9 mouse cellular contexts compared by ENCODE assay signal in the genomic region with DNA sequence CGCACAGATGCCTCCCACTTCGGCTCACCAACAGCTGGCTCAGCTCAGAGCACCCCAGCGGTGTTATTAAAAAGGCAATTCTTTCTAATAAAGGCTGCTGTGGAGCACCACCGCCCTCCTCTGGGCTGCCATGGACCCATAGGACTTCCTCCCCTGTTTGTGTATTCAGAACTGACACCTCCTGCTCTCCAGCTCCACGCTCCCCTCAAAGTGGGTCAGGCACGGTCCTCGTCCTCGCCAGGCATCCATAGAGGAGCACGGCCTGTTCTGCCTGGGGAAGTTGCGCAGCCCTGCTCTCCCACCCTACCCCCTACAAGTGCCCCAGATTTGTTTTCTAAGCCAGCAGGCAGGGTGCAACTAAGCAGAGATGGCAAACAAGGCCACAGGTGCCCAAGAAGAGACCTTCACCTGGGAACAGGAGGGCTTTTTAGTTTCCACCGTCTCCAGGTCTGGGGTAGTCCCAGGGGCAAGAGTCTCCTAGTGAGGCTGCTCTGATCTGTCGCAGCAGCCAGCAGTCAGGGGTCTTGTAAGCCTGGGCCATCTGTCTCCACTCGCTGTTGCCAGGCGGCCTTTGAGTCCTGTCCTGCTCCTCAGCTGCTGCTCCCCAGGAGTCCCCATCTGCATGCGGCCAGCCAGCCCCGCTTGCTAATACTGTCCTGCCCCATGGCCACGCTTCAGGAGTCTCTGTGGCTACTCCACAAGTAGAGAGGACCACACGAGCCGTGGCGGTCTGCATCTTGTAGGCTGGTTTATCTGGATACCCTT. TPM values are rescaled to one million over a fixed set of nuclear protein-coding genes. Genes with fewer than 3 reads are reported as not detected.
DNase-seq lines count a peak whose midpoint lies in the region; ATAC-seq and TF ChIP-seq lines count a peak whose summit lies in the region.
"Had no signal": no experiment of that assay in that cellular context is flagged by ENCODE, and none has a peak within 500 bp of the region (broad histone marks: within the 10 kb centered on the region; RNA-seq: fewer than 3 reads in every experiment).

No protein-coding gene starts in this region.

- H3K27ac ChIP-seq in forebrain, embryonic 12.5 days: peak overlapping the region; percentile 46; the same call in 1 of the 2 replicates
- peak overlapping the region; percentile 63 for H3K27ac ChIP-seq in hindbrain, postnatal 0 days
- H3K27ac ChIP-seq in kidney, embryonic 14.5 days (ENCODE audit: low read depth, low read length): no peak overlapping the region

- H3K4me3 ChIP-seq in forebrain, embryonic 12.5 days (replicated peaks): no peak overlapping the region
- no peak overlapping the region for H3K4me3 ChIP-seq in hindbrain, postnatal 0 days (ENCODE audit: low read length)
- H3K4me3 ChIP-seq in kidney, embryonic 14.5 days (ENCODE audit: low read length): no peak overlapping the region

- no peak overlapping the region for H3K9ac ChIP-seq in forebrain, embryonic 12.5 days
- H3K9ac ChIP-seq in hindbrain, postnatal 0 days (replicated peaks; ENCODE audit: low read length): no peak overlapping the region; the same call in 1 of the 2 replicates
- H3K9ac ChIP-seq in kidney, embryonic 14.5 days (ENCODE audit: low read depth, low read length): no peak overlapping the region

- peak; percentile 44 to 70 for DNase-seq in layer of hippocampus, adult 8-10 months (ENCODE audit: low spot score in 2 of 2)
- no peak for DNase-seq in layer of hippocampus, adult 11-12 months (ENCODE audit: low spot score)
- DNase-seq in hindbrain, postnatal 0 days (ENCODE audit: low spot score): peak; percentile 70
- DNase-seq in naive thymus-derived CD4-positive, alpha-beta T cell, adult 2 months (ENCODE audit: low read depth): peak; percentile 34
- DNase-seq in spleen, postnatal 14 days (ENCODE audit: low spot score in 2 of 2): no peak
- DNase-seq in gastrocnemius, postnatal 10 days: no peak

- H3K4me1 ChIP-seq in forebrain, embryonic 12.5 days: peaks cover 60% of the 10 kb centered on the region
- peaks cover 29% of the 10 kb centered on the region; the same call in 1 of the 2 replicates for H3K4me1 ChIP-seq in hindbrain, postnatal 0 days (ENCODE audit: insufficient read depth, low read length)
- peaks cover 28% of the 10 kb centered on the region for H3K4me1 ChIP-seq in kidney, embryonic 14.5 days (ENCODE audit: control insufficient read depth, insufficient read depth, low read length)

- peak; percentile 56 for TF ChIP-seq CTCF in hindbrain, postnatal 0 days (IDR thresholded peaks at IDR 0.05; ENCODE audit: low read depth)

- H3K36me3 ChIP-seq in forebrain, embryonic 12.5 days (replicated peaks): no peaks in the 10 kb centered on the region
- no peaks in the 10 kb centered on the region for H3K36me3 ChIP-seq in hindbrain, postnatal 0 days (ENCODE audit: insufficient read depth, low read length)
- H3K36me3 ChIP-seq in kidney, embryonic 14.5 days (ENCODE audit: control insufficient read depth, insufficient read depth, low read length): no peaks in the 10 kb centered on the region; the same call in 1 of the 2 replicates

- no peaks in the 10 kb centered on the region for H3K9me3 ChIP-seq in forebrain, embryonic 12.5 days
- no peaks in the 10 kb centered on the region for H3K9me3 ChIP-seq in hindbrain, postnatal 0 days (ENCODE audit: low read length)
- H3K9me3 ChIP-seq in kidney, embryonic 14.5 days (ENCODE audit: control insufficient read depth, low read length): no peaks in the 10 kb centered on the region

- no peak overlapping the region for H3K4me2 ChIP-seq in forebrain, embryonic 12.5 days
- H3K4me2 ChIP-seq in hindbrain, postnatal 0 days (ENCODE audit: low read depth, low read length): no peak overlapping the region
- H3K4me2 ChIP-seq in kidney, embryonic 14.5 days (replicated peaks; ENCODE audit: low read depth, low read length): no peak overlapping the region

- peaks cover 3% of the 10 kb centered on the region for H3K27me3 ChIP-seq in forebrain, embryonic 12.5 days
- no peaks in the 10 kb centered on the region for H3K27me3 ChIP-seq in hindbrain, postnatal 0 days (ENCODE audit: insufficient read depth, low read length)
- H3K27me3 ChIP-seq in kidney, embryonic 14.5 days (ENCODE audit: control insufficient read depth, insufficient read depth, low read length): peaks cover 18% of the 10 kb centered on the region; the same call in 1 of the 2 replicates
- H3K27me3 ChIP-seq: Patski had no signal

- ATAC-seq in forebrain, embryonic 12.5 days (ENCODE audit: low FRiP score): no peak
- ATAC-seq in hindbrain, postnatal 0 days: peak; percentile 62
- no peak for ATAC-seq in kidney, embryonic 14.5 days (ENCODE audit: low FRiP score, low TSS enrichment)
- ATAC-seq: Patski had no signal

- 54% methylated on average over 20 of the region's 20 CpGs for whole genome bisulfite sequencing in forebrain, embryonic 12.5 days
- WGBS in hindbrain, postnatal 0 days: 33% methylated on average over 20 of the region's 20 CpGs
- WGBS in kidney, embryonic 14.5 days: 66% methylated on average over 20 of the region's 20 CpGs

RNA-seq across cellular contexts. Expression of gene Grin2c, which starts 33.3 kb away (rescaled TPM):
- total RNA-seq in layer of hippocampus, adult 8-10 months (2022): 10 to 100 TPM; 42.3 to 48.8 (median 44.6) TPM
- 0.08 TPM in 1 of 2 replicates, not detected in the other for polyA plus RNA-seq in forebrain, embryonic 12.5 days (2016; fragmentation: Nextera tagmentation; extraction: Ambion mirVana)
- total RNA-seq in hindbrain, postnatal 0 days (2014; rRNA removed): 6.9 and 7.1 TPM in 2 replicates
- 1.0 and 1.1 TPM in 2 replicates for polyA plus RNA-seq in hindbrain, postnatal 0 days (2015; fragmentation: Nextera tagmentation; extraction: Ambion mirVana)
- not detected in 2 replicates for polyA plus RNA-seq in kidney, embryonic 14.5 days (2014; fragmentation: Nextera tagmentation; extraction: Ambion mirVana)
- under 1 TPM; 0.05 to 0.16 TPM for total RNA-seq in gastrocnemius, postnatal 10 days (2021)
- polyA plus RNA-seq: Patski had no signal

RNA-seq across cellular contexts. Expression of gene Fdxr, which starts 43.1 kb away (rescaled TPM):
- 10 to 100 TPM; 22.8 to 25.5 (median 24.6) TPM for total RNA-seq in layer of hippocampus, adult 8-10 months (2022)
- polyA plus RNA-seq in forebrain, embryonic 12.5 days (2016; fragmentation: Nextera tagmentation; extraction: Ambion mirVana): 16.9 and 17.4 TPM in 2 replicates
- total RNA-seq in hindbrain, postnatal 0 days (2014; rRNA removed): 20.0 and 22.6 TPM in 2 replicates
- 15.0 and 16.4 TPM in 2 replicates for polyA plus RNA-seq in hindbrain, postnatal 0 days (2015; fragmentation: Nextera tagmentation; extraction: Ambion mirVana)
- polyA plus RNA-seq in kidney, embryonic 14.5 days (2014; fragmentation: Nextera tagmentation; extraction: Ambion mirVana): 9.2 and 13.1 TPM in 2 replicates
- total RNA-seq in gastrocnemius, postnatal 10 days (2021): 1 to 10 TPM; 5.0 to 5.7 TPM

RNA-seq across cellular contexts. Expression of gene Nat9, which starts 46.0 kb away (rescaled TPM):
- total RNA-seq in layer of hippocampus, adult 8-10 months (2022): 10 to 100 TPM; 20.4 to 25.2 (median 22.5) TPM
- polyA plus RNA-seq in forebrain, embryonic 12.5 days (2016; fragmentation: Nextera tagmentation; extraction: Ambion mirVana): 16.0 and 16.6 TPM in 2 replicates
- 17.3 and 27.8 TPM in 2 replicates for total RNA-seq in hindbrain, postnatal 0 days (2014; rRNA removed)
- polyA plus RNA-seq in hindbrain, postnatal 0 days (2015; fragmentation: Nextera tagmentation; extraction: Ambion mirVana): 17.3 and 22.2 TPM in 2 replicates
- 18.2 and 18.4 TPM in 2 replicates for polyA plus RNA-seq in kidney, embryonic 14.5 days (2014; fragmentation: Nextera tagmentation; extraction: Ambion mirVana)
- 10 to 100 TPM; 13.7 to 14.8 TPM for total RNA-seq in gastrocnemius, postnatal 10 days (2021)

RNA-seq across cellular contexts. Expression of gene Tmem104, which starts 46.4 kb away (rescaled TPM):
- 10 to 100 TPM; 12.5 to 19.8 (median 16.1) TPM for total RNA-seq in layer of hippocampus, adult 8-10 months (2022)
- polyA plus RNA-seq in forebrain, embryonic 12.5 days (2016; fragmentation: Nextera tagmentation; extraction: Ambion mirVana): 7.9 and 8.4 TPM in 2 replicates
- 6.4 and 11.1 TPM in 2 replicates for total RNA-seq in hindbrain, postnatal 0 days (2014; rRNA removed)
- polyA plus RNA-seq in hindbrain, postnatal 0 days (2015; fragmentation: Nextera tagmentation; extraction: Ambion mirVana): 10.1 and 13.5 TPM in 2 replicates
- 6.3 and 10.3 TPM in 2 replicates for polyA plus RNA-seq in kidney, embryonic 14.5 days (2014; fragmentation: Nextera tagmentation; extraction: Ambion mirVana)
- 1 to 10 TPM; 3.9 to 6.4 TPM for total RNA-seq in gastrocnemius, postnatal 10 days (2021)

Comparison
In these comparisons a context has a peak if more than half of its experiments do, and no peak if none do; other contexts are left out.
1. DNase-seq: peak in layer of hippocampus, adult 8-10 months (2 of 2), hindbrain, postnatal 0 days (single experiment) and naive thymus-derived CD4-positive, alpha-beta T cell, adult 2 months (single experiment); none in layer of hippocampus, adult 11-12 months (single experiment), spleen, postnatal 14 days (0 of 2) and gastrocnemius, postnatal 10 days (single experiment).